Mouse (Mus musculus): ENCODE measurements around the gene Ppp4c. TPM values are rescaled to one million over a fixed set of nuclear protein-coding genes. Genes with fewer than 3 reads are reported as not detected.

Ppp4c gene
- total RNA-seq, 2 experiments from 2014 or later, result 32.7 to 33.1 TPM

- intact Hi-C loops (cut with DNase I), result loop anchor here (2.0 kb wide), 1 partner anchor 15 kb away; the partner anchor contains the start of gene Ypel3
- no peak for DNase-seq (ENCODE audit: low spot score)
These were observed 30.7 kb downstream of the Ppp4c start for GRCm38 (mm10) chr7:126761529-126762067.

GRCm38 (mm10) chr7:126760956-126761355 is 31.3 kb downstream of the Ppp4c start:
- intact Hi-C loops (cut with DNase I), result no loop called here
- DNase-seq (ENCODE audit: low spot score), result no peak

- peak; percentile 82 for DNase-seq (ENCODE audit: low spot score)
- intact Hi-C loops (cut with DNase I), result no loop called here
These were observed 31.9 kb downstream of the Ppp4c start for GRCm38 (mm10) chr7:126760391-126760802.

GRCm38 (mm10) chr7:126759672-126760390 is 32.5 kb downstream of the Ppp4c start:
- intact Hi-C loops (cut with DNase I), result loop anchor here (10.0 kb wide), 1 partner anchor 345 kb away; no protein-coding TSS in a partner anchor
- peak; percentile 39 for DNase-seq (ENCODE audit: low spot score)

- DNase-seq (ENCODE audit: low spot score), result peak; percentile 85
- intact Hi-C loops (cut with DNase I), result loop anchor here (10.0 kb wide), 1 partner anchor 346 kb away; no protein-coding TSS in a partner anchor
These were observed 33.1 kb downstream of the Ppp4c start, which contains the start of gene Mapk3 for GRCm38 (mm10) chr7:126759050-126759671. Gene Mapk3 (plus strand): TSS chr7:126759601.

- intact Hi-C loops (cut with DNase I), result loop anchor here (10.0 kb wide), 1 partner anchor 346 kb away; no protein-coding TSS in a partner anchor
- DNase-seq (ENCODE audit: low spot score), result no peak
These were observed 33.8 kb downstream of the Ppp4c start for GRCm38 (mm10) chr7:126758539-126758938.

GRCm38 (mm10) chr7:126754866-126755265 is 37.4 kb downstream of the Ppp4c start:
- DNase-seq (ENCODE audit: low spot score), result peak; percentile 51
- intact Hi-C loops (cut with DNase I), result loop anchor here (10.0 kb wide), 1 partner anchor 350 kb away; no protein-coding TSS in a partner anchor

- intact Hi-C loops (cut with DNase I), result loop anchor here (5.0 to 10.0 kb wide), 2 partner anchors 47 to 355 kb away; no protein-coding TSS in a partner anchor
These were observed 42.5 kb downstream of the Ppp4c start for GRCm38 (mm10) chr7:126749582-126750343.

GRCm38 (mm10) chr7:126748824-126749223 is 43.5 kb downstream of the Ppp4c start:
- intact Hi-C loops (cut with DNase I), result loop anchor here (5.0 kb wide), 1 partner anchor 47 kb away; no protein-coding TSS in a partner anchor
- DNase-seq (ENCODE audit: low spot score), result no peak

More at GRCm38 (mm10) chr7:126749582-126750343, 42.5 kb downstream of the Ppp4c start:
- DNase-seq (ENCODE audit: low spot score), result no peak

- intact Hi-C loops (cut with DNase I), result loop anchor here (5.0 kb wide), 1 partner anchor 44 kb away; no protein-coding TSS in a partner anchor
- DNase-seq (ENCODE audit: low spot score), result no peak
These were observed 45.5 kb downstream of the Ppp4c start for GRCm38 (mm10) chr7:126746798-126747197.

- intact Hi-C loops (cut with DNase I), result loop anchor here (5.0 kb wide), 1 partner anchor 44 kb away; no protein-coding TSS in a partner anchor
- no peak for DNase-seq (ENCODE audit: low spot score)
These were observed 46.2 kb downstream of the Ppp4c start for GRCm38 (mm10) chr7:126746066-126746465.

- no peak for DNase-seq (ENCODE audit: low spot score)
- intact Hi-C loops (cut with DNase I), result no loop called here
These were observed 50.3 kb downstream of the Ppp4c start for GRCm38 (mm10) chr7:126741964-126742482.

- intact Hi-C loops (cut with DNase I), result no loop called here
These were observed 50.8 kb downstream of the Ppp4c start for GRCm38 (mm10) chr7:126741452-126741851.

GRCm38 (mm10) chr7:126740977-126741376 is 51.3 kb downstream of the Ppp4c start:
- no peak for DNase-seq (ENCODE audit: low spot score)
- intact Hi-C loops (cut with DNase I), result no loop called here

More at GRCm38 (mm10) chr7:126741452-126741851, 50.8 kb downstream of the Ppp4c start:
- no peak for DNase-seq (ENCODE audit: low spot score)

GRCm38 (mm10) chr7:126740132-126740735 is 52.1 kb downstream of the Ppp4c start:
- DNase-seq (ENCODE audit: low spot score), result no peak
- intact Hi-C loops (cut with DNase I), result no loop called here

GRCm38 (mm10) chr7:126739551-126739950 is 52.7 kb downstream of the Ppp4c start:
- intact Hi-C loops (cut with DNase I), result no loop called here
- DNase-seq (ENCODE audit: low spot score), result no peak

- no peak for DNase-seq (ENCODE audit: low spot score)
- intact Hi-C loops (cut with DNase I), result no loop called here
These were observed 56.2 kb downstream of the Ppp4c start for GRCm38 (mm10) chr7:126736122-126736521.

All from heart, postnatal 25 days (tissue).